11 mouse cellular contexts compared by ENCODE assay signal in the genomic region with DNA sequence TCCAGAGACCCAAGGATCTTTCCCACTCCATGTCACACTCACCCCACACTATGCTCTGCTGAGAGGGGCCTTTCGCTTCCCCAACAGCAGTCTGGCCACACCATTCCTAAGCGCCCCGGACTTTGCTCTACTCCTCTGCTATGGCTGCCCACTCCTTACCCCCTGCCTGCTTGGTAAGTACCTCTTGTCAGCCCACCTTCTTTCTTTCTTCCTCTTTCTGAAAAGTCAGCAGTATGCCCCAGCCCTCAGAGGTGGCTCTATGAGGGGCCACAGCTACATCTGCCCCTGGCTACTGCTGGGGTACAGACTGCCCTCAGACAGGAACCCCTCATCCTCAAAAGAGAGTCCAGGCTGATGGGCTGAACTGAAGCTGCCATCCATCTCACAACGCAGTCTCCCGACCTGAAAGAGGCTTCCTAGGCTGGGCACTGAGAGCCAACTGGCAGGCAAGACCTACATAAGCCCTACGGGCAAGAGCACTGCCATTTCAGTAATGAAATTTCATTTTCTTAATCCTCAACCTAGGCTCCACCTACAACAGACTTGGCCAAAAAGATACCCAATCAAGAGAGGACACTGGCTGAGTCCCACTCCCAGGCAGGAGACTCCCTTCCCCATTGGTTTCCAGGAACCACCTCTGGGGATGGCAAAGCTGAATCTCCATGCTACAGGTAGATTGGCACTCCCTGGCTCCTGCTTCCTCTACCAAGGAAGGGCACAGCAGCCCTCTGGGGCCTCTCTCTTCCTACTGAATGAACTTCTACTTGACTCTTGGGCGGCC. TPM values are rescaled to one million over a fixed set of nuclear protein-coding genes. Genes with fewer than 3 reads are reported as not detected.
DNase-seq lines count a peak whose midpoint lies in the region; ATAC-seq and TF ChIP-seq lines count a peak whose summit lies in the region.
"Had no signal": no experiment of that assay in that cellular context is flagged by ENCODE, and none has a peak within 500 bp of the region (broad histone marks: within the 10 kb centered on the region; RNA-seq: fewer than 3 reads in every experiment).

No protein-coding gene starts in this region.

- no peak overlapping the region for H3K27ac ChIP-seq in forebrain, embryonic 15.5 days (replicated peaks)
- no peak overlapping the region for H3K27ac ChIP-seq in forebrain, embryonic 10.5 days
- peak overlapping the region; percentile 55 for H3K27ac ChIP-seq in lung, postnatal 0 days (ENCODE audit: low read length)
- 0 out of 2 replicates have a peak overlapping the region, but pooled peaks have one; percentile 24 for H3K27ac ChIP-seq in intestine, embryonic 16.5 days (ENCODE audit: low read length)

- no peak overlapping the region for H3K4me2 ChIP-seq in forebrain, embryonic 15.5 days (replicated peaks)
- peak overlapping the region; percentile 74 for H3K4me2 ChIP-seq in lung, postnatal 0 days (replicated peaks; ENCODE audit: low read depth, low read length)
- H3K4me2 ChIP-seq in intestine, embryonic 16.5 days (ENCODE audit: low read depth, low read length) = peak overlapping the region; percentile 87

- H3K4me1 ChIP-seq in forebrain, embryonic 15.5 days = peaks cover 20% of the 10 kb centered on the region
- H3K4me1 ChIP-seq in forebrain, embryonic 10.5 days = peaks cover 33% of the 10 kb centered on the region
- peaks cover 20% of the 10 kb centered on the region for H3K4me1 ChIP-seq in lung, postnatal 0 days (ENCODE audit: insufficient read depth, low read depth, low read length)
- H3K4me1 ChIP-seq in intestine, embryonic 16.5 days (ENCODE audit: control insufficient read depth, insufficient read depth, low read length) = peaks cover 28% of the 10 kb centered on the region

- H3K9ac ChIP-seq in forebrain, embryonic 15.5 days (replicated peaks) = no peak overlapping the region
- no peak overlapping the region for H3K9ac ChIP-seq in lung, postnatal 0 days (replicated peaks; ENCODE audit: low read depth)
- peak overlapping the region; percentile 79; the same call in 1 of the 2 replicates for H3K9ac ChIP-seq in intestine, embryonic 16.5 days (ENCODE audit: low read depth, low read length)

- no peak for TF ChIP-seq CTCF in lung, postnatal 0 days (IDR thresholded peaks at IDR 0.05)

- no peak for ATAC-seq in forebrain, embryonic 15.5 days (replicated peaks)
- no peak for ATAC-seq in lung, postnatal 0 days
- ATAC-seq in intestine, embryonic 16.5 days = no peak
- ATAC-seq in megakaryocyte, adult 5-6 weeks (ENCODE audit: poor library complexity, severe bottlenecking) = peak; percentile 14

- no peaks in the 10 kb centered on the region; the same call in 1 of the 2 replicates for H3K36me3 ChIP-seq in forebrain, embryonic 15.5 days
- peaks cover 40% of the 10 kb centered on the region for H3K36me3 ChIP-seq in forebrain, embryonic 10.5 days (replicated peaks)
- H3K36me3 ChIP-seq in lung, postnatal 0 days (ENCODE audit: insufficient read depth, low read length) = no peaks in the 10 kb centered on the region; the same call in 1 of the 2 replicates
- H3K36me3 ChIP-seq in intestine, embryonic 16.5 days (ENCODE audit: control insufficient read depth, insufficient read depth, low read length) = peaks cover 12% of the 10 kb centered on the region; the same call in 1 of the 2 replicates

- H3K9me3 ChIP-seq in forebrain, embryonic 15.5 days = no peaks in the 10 kb centered on the region
- no peaks in the 10 kb centered on the region for H3K9me3 ChIP-seq in forebrain, embryonic 10.5 days
- no peaks in the 10 kb centered on the region for H3K9me3 ChIP-seq in lung, postnatal 0 days (ENCODE audit: low read length)
- H3K9me3 ChIP-seq in intestine, embryonic 16.5 days (ENCODE audit: control insufficient read depth, low read length) = no peaks in the 10 kb centered on the region

- DNase-seq in forebrain, embryonic 10.5 days (ENCODE audit: extremely low spot score, low spot score) = no peak
- no peak for DNase-seq in lung, postnatal 0 days (ENCODE audit: low spot score)
- DNase-seq in lung, adult 18-20 months = no peak
- no peak for DNase-seq in adrenal gland, postnatal 14 days
- no peak for DNase-seq in urinary bladder, adult 2 months (ENCODE audit: low spot score)
- DNase-seq: gastrocnemius, postnatal 36 days; kidney, adult 11 months had no signal

- no peak for TF ChIP-seq EP300 in lung, postnatal 0 days (IDR thresholded peaks at IDR 0.05)

- 96% methylated on average over 7 of the region's 7 CpGs for WGBS in forebrain, embryonic 15.5 days
- WGBS in forebrain, embryonic 10.5 days = 92% methylated on average over 7 of the region's 7 CpGs
- 82% methylated on average over 7 of the region's 7 CpGs for WGBS in lung, postnatal 0 days
- 89% methylated on average over 7 of the region's 7 CpGs for WGBS in intestine, embryonic 16.5 days

- no peaks in the 10 kb centered on the region for H3K27me3 ChIP-seq in forebrain, embryonic 15.5 days
- no peaks in the 10 kb centered on the region for H3K27me3 ChIP-seq in forebrain, embryonic 10.5 days (ENCODE audit: poor library complexity, severe bottlenecking)
- no peaks in the 10 kb centered on the region for H3K27me3 ChIP-seq in lung, postnatal 0 days (replicated peaks; ENCODE audit: insufficient read depth, low read length)
- no peaks in the 10 kb centered on the region for H3K27me3 ChIP-seq in intestine, embryonic 16.5 days (replicated peaks; ENCODE audit: control insufficient read depth, insufficient read depth, low read length)

- H3K4me3 ChIP-seq in forebrain, embryonic 15.5 days = 0 out of 2 replicates have a peak overlapping the region, but pooled peaks have one; percentile 70
- H3K4me3 ChIP-seq in forebrain, embryonic 10.5 days = no peak overlapping the region
- no peak overlapping the region for H3K4me3 ChIP-seq in lung, postnatal 0 days (ENCODE audit: low read depth, low read length)
- H3K4me3 ChIP-seq in intestine, embryonic 16.5 days (ENCODE audit: low read length) = peak overlapping the region; percentile 72

RNA-seq across cellular contexts. Expression of a gene that starts 1.7 kb away (rescaled TPM):
- polyA plus RNA-seq in forebrain, embryonic 15.5 days (2015; fragmentation: Nextera tagmentation; extraction: Ambion mirVana) = 75.1 and 78.9 TPM in 2 replicates
- polyA plus RNA-seq in forebrain, embryonic 10.5 days (2016; fragmentation: Nextera tagmentation; extraction: Ambion mirVana) = 102 and 106 TPM in 2 replicates
- polyA plus RNA-seq in lung, postnatal 0 days (2015; fragmentation: Nextera tagmentation; extraction: Ambion mirVana) = 208 and 222 TPM in 2 replicates
- polyA plus RNA-seq in intestine, embryonic 16.5 days (2015; fragmentation: Nextera tagmentation; extraction: Ambion mirVana) = 381 and 448 TPM in 2 replicates
- total RNA-seq in megakaryocyte, adult 5-6 weeks (2015) = 265 and 282 TPM in 2 replicates
- total RNA-seq in megakaryocyte, adult 5-6 weeks (2017) = 388 and 414 TPM in 2 replicates
- total RNA-seq in adrenal gland, postnatal 14 days (2021) = 154 and 160 TPM in 2 replicates
- polyA plus RNA-seq in urinary bladder, adult 2 months (2012; rRNA removed) = 128 and 151 TPM in 2 replicates

RNA-seq across cellular contexts. Expression of a gene that starts 13.4 kb away (rescaled TPM):
- 0.59 and 0.91 TPM in 2 replicates for polyA plus RNA-seq in forebrain, embryonic 15.5 days (2015; fragmentation: Nextera tagmentation; extraction: Ambion mirVana)
- 5.5 and 5.9 TPM in 2 replicates for polyA plus RNA-seq in forebrain, embryonic 10.5 days (2016; fragmentation: Nextera tagmentation; extraction: Ambion mirVana)
- 10.5 and 11.3 TPM in 2 replicates for polyA plus RNA-seq in lung, postnatal 0 days (2015; fragmentation: Nextera tagmentation; extraction: Ambion mirVana)
- polyA plus RNA-seq in intestine, embryonic 16.5 days (2015; fragmentation: Nextera tagmentation; extraction: Ambion mirVana) = 1.1 and 1.4 TPM in 2 replicates
- total RNA-seq in megakaryocyte, adult 5-6 weeks (2015) = not detected in 2 replicates
- 0.26 and 0.53 TPM in 2 replicates for total RNA-seq in megakaryocyte, adult 5-6 weeks (2017)
- total RNA-seq in adrenal gland, postnatal 14 days (2021) = 1.0 and 2.7 TPM in 2 replicates
- polyA plus RNA-seq in urinary bladder, adult 2 months (2012; rRNA removed) = 0.04 and 0.19 TPM in 2 replicates
- total RNA-seq: gastrocnemius, postnatal 36 days; layer of hippocampus, postnatal 14 days had no signal

RNA-seq across cellular contexts. Expression of a gene that starts 21.5 kb away (rescaled TPM):
- polyA plus RNA-seq in forebrain, embryonic 15.5 days (2015; fragmentation: Nextera tagmentation; extraction: Ambion mirVana) = 110 and 112 TPM in 2 replicates
- polyA plus RNA-seq in forebrain, embryonic 10.5 days (2016; fragmentation: Nextera tagmentation; extraction: Ambion mirVana) = 196 and 201 TPM in 2 replicates
- 54.3 and 59.1 TPM in 2 replicates for polyA plus RNA-seq in lung, postnatal 0 days (2015; fragmentation: Nextera tagmentation; extraction: Ambion mirVana)
- polyA plus RNA-seq in intestine, embryonic 16.5 days (2015; fragmentation: Nextera tagmentation; extraction: Ambion mirVana) = 72.5 and 81.3 TPM in 2 replicates
- 24.5 and 25.5 TPM in 2 replicates for total RNA-seq in megakaryocyte, adult 5-6 weeks (2015)
- total RNA-seq in megakaryocyte, adult 5-6 weeks (2017) = 26.3 and 39.0 TPM in 2 replicates
- total RNA-seq in adrenal gland, postnatal 14 days (2021) = 51.5 and 63.4 TPM in 2 replicates
- polyA plus RNA-seq in urinary bladder, adult 2 months (2012; rRNA removed) = 39.8 and 48.3 TPM in 2 replicates

RNA-seq across cellular contexts. Expression of a gene that starts 26.8 kb away (rescaled TPM):
- polyA plus RNA-seq in forebrain, embryonic 15.5 days (2015; fragmentation: Nextera tagmentation; extraction: Ambion mirVana) = 668 and 672 TPM in 2 replicates
- polyA plus RNA-seq in forebrain, embryonic 10.5 days (2016; fragmentation: Nextera tagmentation; extraction: Ambion mirVana) = 534 and 554 TPM in 2 replicates
- 591 and 652 TPM in 2 replicates for polyA plus RNA-seq in lung, postnatal 0 days (2015; fragmentation: Nextera tagmentation; extraction: Ambion mirVana)
- polyA plus RNA-seq in intestine, embryonic 16.5 days (2015; fragmentation: Nextera tagmentation; extraction: Ambion mirVana) = 775 and 798 TPM in 2 replicates
- total RNA-seq in megakaryocyte, adult 5-6 weeks (2015) = 421 and 466 TPM in 2 replicates
- 212 and 256 TPM in 2 replicates for total RNA-seq in megakaryocyte, adult 5-6 weeks (2017)
- 463 and 499 TPM in 2 replicates for total RNA-seq in adrenal gland, postnatal 14 days (2021)
- polyA plus RNA-seq in urinary bladder, adult 2 months (2012; rRNA removed) = 620 and 635 TPM in 2 replicates

RNA-seq across cellular contexts. Expression of a gene that starts 35.8 kb away (rescaled TPM):
- 112 and 115 TPM in 2 replicates for polyA plus RNA-seq in forebrain, embryonic 15.5 days (2015; fragmentation: Nextera tagmentation; extraction: Ambion mirVana)
- 128 and 129 TPM in 2 replicates for polyA plus RNA-seq in forebrain, embryonic 10.5 days (2016; fragmentation: Nextera tagmentation; extraction: Ambion mirVana)
- polyA plus RNA-seq in lung, postnatal 0 days (2015; fragmentation: Nextera tagmentation; extraction: Ambion mirVana) = 64.9 and 68.9 TPM in 2 replicates
- 119 and 134 TPM in 2 replicates for polyA plus RNA-seq in intestine, embryonic 16.5 days (2015; fragmentation: Nextera tagmentation; extraction: Ambion mirVana)
- total RNA-seq in megakaryocyte, adult 5-6 weeks (2015) = 62.1 and 66.9 TPM in 2 replicates
- 141 and 145 TPM in 2 replicates for total RNA-seq in megakaryocyte, adult 5-6 weeks (2017)
- total RNA-seq in adrenal gland, postnatal 14 days (2021) = 177 and 185 TPM in 2 replicates
- 48.8 and 61.4 TPM in 2 replicates for polyA plus RNA-seq in urinary bladder, adult 2 months (2012; rRNA removed)

Comparison
In these comparisons a context has a peak if more than half of its experiments do, and no peak if none do; other contexts are left out.
1. H3K4me3 ChIP-seq: peak in forebrain, embryonic 15.5 days (single experiment) and intestine, embryonic 16.5 days (single experiment); none in forebrain, embryonic 10.5 days (single experiment) and lung, postnatal 0 days (single experiment).
2. H3K27ac ChIP-seq: peak in lung, postnatal 0 days (single experiment) and intestine, embryonic 16.5 days (single experiment); none in forebrain, embryonic 15.5 days (single experiment) and forebrain, embryonic 10.5 days (single experiment).